Mouse (Mus musculus): ENCODE data around the gene Pik3r6.

Gene Pik3r6

GRCm38 (mm10) chr11:68502902-68503629 is at the start of gene Pik3r6:
Gene Pik3r6, plus strand, starts transcription at chr11:68503019.
- in situ Hi-C loops (cut with MboI; ENCODE audit: unreplicated experiment in 2 of 2), result loop anchor here in 1 of 2 experiments (25.0 kb wide), 1 partner anchor 916 kb away; no protein-coding TSS in a partner anchor

GRCm38 (mm10) chr11:68453301-68453700 is 49.5 kb upstream of the Pik3r6 start:
- in situ Hi-C loops (cut with MboI; ENCODE audit: unreplicated experiment in 2 of 2), result no loop called here

- in situ Hi-C loops (cut with MboI; ENCODE audit: unreplicated experiment in 2 of 2), result no loop called here
Measured at GRCm38 (mm10) chr11:68458086-68458485, 44.7 kb upstream of the Pik3r6 start.

- in situ Hi-C loops (cut with MboI; ENCODE audit: unreplicated experiment in 2 of 2), result no loop called here
Measured at GRCm38 (mm10) chr11:68459021-68459420, 43.8 kb upstream of the Pik3r6 start.

DNA sequence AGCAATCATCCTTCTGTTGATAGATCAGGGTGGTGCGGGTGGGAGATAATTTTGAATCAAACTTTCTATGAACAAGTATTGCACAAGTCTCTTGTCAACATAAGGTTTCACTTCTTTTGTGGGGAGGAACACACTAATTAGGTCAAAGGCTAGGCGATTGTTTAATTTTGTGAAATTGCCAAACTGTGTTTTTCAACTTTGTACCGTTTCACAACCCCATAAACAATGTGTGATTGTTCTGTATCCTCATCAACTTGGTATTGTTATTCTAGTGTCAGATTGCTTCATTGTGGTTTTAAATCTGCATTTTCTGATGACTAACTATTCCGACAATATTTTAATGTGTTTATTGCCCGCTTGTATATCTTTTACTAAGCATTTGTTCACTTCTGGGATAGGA is 43.3 kb upstream of the Pik3r6 start:
- in situ Hi-C loops (cut with MboI; ENCODE audit: unreplicated experiment in 2 of 2), result no loop called here

DNA sequence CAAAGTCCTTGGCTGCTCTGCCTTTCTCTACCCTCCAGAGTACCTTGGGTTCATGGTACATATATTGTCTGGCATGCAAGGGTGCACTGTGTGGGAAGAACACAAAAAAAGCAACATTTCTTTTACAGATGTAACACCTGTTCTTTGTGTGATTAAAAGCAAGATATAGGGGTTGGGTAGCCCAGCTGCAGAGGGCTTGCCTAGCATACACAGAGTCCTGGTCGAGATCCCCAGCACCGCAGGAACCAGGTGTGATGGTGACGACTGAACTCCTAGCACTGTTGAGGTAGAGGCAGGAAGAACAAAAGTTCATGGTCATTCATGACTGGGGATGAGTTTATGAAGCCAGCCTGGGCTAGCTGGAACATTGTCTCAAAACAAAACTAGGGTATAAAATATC is 40.1 kb upstream of the Pik3r6 start:
- in situ Hi-C loops (cut with MboI; ENCODE audit: unreplicated experiment in 2 of 2), result no loop called here

DNA sequence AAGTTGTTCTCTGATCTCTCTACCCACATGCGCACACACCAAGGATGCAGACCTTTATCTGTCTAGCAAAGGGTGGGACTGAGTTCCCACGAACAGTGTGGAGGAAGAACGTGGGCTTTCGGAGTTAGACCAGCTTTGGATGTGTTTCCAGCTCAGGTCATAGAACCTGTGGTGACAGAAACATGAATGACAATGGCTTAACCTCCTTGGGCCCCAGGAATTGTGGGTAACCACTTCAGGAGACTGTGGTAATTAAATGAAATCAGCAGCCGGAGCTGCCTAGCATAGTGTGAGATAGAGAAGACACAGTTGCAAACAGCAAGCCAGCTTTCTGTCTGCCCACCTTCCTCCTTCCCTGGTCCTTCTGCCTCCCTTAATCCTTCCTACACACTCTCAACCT is 38.6 kb upstream of the Pik3r6 start:
- in situ Hi-C loops (cut with MboI; ENCODE audit: unreplicated experiment in 2 of 2), result no loop called here

- in situ Hi-C loops (cut with MboI; ENCODE audit: unreplicated experiment in 2 of 2), result no loop called here
Measured at GRCm38 (mm10) chr11:68465090-68465489, 37.7 kb upstream of the Pik3r6 start.

- in situ Hi-C loops (cut with MboI; ENCODE audit: unreplicated experiment in 2 of 2), result no loop called here
Measured at GRCm38 (mm10) chr11:68467441-68467840, 35.4 kb upstream of the Pik3r6 start.

DNA sequence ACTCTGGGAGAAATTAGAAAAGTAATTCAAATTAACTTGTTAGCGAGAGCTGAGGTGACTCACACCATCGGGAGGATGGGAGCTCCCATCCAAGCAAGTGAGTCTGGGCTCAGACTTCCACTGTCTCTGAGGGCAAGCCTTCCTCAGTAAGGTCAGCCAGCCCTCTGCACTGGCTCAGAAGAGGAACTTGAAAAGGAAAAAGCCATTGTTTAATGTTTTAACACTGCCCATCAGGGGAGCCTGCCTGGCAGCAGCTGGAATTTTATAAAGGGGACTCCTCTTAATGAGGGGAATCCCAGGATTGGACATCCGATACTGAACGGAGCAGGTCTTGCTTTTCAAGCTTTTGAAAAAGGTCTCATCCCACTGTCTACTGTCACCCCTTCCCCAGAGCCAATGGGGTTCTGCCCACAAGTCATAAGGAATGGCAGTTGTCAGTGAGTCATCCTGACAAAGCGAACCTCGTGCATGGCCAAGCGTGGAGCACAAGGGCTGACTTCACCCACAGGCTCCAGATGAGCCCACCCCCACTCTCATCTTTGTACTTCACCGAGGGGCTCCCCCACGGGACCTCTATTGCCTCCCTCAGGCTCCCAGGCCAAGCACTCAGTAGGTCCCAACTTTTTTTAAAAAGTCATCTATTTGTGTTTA is 34.7 kb upstream of the Pik3r6 start:
- in situ Hi-C loops (cut with MboI; ENCODE audit: unreplicated experiment in 2 of 2), result no loop called here

DNA sequence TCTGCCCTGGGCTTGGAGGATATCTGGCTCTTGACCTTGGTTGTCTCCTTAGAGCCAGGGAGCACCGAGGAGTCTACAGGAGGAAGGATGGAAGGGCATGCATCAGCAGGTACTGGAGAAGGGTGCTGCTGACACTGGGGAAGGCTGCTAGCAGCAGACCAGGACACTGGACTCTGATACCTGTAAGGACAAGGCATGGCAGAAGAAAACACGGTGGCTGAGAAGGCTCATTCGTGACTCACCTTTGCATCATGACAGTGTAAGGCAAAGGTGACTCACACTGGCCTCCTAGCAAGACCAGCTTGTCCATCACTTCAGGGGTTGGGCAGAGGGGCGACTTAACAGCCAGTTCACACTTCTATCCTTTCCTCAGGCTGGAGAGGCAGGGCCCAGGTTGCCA is 33.9 kb upstream of the Pik3r6 start:
- in situ Hi-C loops (cut with MboI; ENCODE audit: unreplicated experiment in 2 of 2), result no loop called here

DNA sequence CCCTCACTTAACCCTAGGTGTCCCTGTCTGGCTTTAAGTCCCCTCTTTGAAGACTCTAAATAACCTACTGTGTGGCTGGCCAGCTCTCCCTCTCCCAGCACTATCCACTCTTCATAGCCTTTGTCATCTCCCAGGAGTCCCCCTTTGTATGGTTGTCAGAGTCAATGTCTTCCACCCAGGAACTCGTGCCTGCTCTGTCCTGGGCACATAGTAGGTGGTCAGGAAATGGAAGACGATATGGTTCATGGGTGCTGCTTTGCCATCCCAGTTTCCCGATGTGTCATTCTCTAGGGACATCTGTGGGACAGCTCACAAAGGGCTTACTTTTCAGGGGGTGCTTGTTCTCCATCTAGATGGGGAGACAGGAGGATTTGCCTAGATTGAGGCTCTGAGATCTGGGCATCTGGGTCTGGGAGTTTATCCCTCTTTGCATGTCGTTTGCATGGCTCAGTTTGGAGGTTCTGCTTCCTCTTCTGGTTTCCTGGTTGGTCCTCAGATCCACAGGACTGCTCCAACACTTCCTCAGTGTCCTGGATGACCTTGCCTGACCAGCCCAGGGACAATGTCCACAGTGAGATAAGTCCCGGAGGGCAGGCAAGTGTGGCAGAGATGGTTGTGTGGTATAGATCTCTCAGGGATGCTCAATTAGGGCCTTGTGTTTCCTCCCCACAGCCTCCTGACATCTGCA is 30.5 kb upstream of the Pik3r6 start:
- in situ Hi-C loops (cut with MboI; ENCODE audit: unreplicated experiment in 2 of 2), result loop anchor here in 1 of 2 experiments (10.0 kb wide), 1 partner anchor 332 kb away; no protein-coding TSS in a partner anchor

- in situ Hi-C loops (cut with MboI; ENCODE audit: unreplicated experiment in 2 of 2), result loop anchor here in 1 of 2 experiments (10.0 kb wide), 1 partner anchor 330 kb away; no protein-coding TSS in a partner anchor
Measured at GRCm38 (mm10) chr11:68474600-68474999, 28.2 kb upstream of the Pik3r6 start.

GRCm38 (mm10) chr11:68475676-68476075 is 27.1 kb upstream of the Pik3r6 start:
- in situ Hi-C loops (cut with MboI; ENCODE audit: unreplicated experiment in 2 of 2), result loop anchor here in 1 of 2 experiments (5.0 to 10.0 kb wide), 2 partner anchors 38 to 329 kb away; no protein-coding TSS in a partner anchor

DNA sequence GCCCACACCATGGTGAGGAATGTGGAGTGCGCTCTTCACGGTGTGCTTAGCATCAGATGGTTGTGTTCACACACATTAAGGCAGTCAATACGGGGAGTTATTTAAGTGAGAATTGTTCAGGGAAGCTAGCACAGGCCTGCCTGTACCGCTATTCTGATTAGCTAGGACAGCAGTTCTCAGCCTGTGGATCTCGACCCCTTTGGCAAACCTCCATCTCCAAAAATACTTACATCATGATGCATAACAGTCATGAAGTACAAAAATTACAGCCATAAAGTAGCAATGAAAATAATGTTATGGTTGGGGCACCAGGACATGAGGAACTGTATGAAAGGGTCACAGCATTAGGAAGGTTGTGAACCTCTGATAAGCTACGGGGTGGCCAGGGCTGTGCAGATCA is 25.2 kb upstream of the Pik3r6 start:
- in situ Hi-C loops (cut with MboI; ENCODE audit: unreplicated experiment in 2 of 2), result loop anchor here in 1 of 2 experiments (5.0 to 10.0 kb wide), 2 partner anchors 40 to 327 kb away; no protein-coding TSS in a partner anchor

DNA sequence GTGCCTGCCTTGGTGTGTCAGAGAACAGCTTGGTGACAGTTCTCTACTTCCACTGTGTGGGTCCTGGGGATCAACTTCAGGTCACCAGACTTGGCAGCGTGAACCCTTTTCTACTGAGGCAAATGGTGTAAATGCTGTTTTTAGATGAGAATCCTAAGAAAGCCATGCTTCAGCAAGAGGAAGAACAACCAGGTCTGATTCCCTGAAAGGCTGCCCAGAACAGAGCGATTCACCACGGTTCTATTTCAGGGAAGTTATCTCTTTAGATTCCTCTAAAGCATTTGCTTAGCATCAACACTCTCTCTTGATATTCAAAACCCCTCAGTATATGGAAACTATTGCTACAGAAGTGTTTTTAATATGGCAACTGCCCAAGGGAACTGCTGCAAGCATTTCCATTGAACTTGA is 24.2 kb upstream of the Pik3r6 start:
- in situ Hi-C loops (cut with MboI; ENCODE audit: unreplicated experiment in 2 of 2), result loop anchor here in 1 of 2 experiments (5.0 to 10.0 kb wide), 2 partner anchors 41 to 326 kb away; no protein-coding TSS in a partner anchor

DNA sequence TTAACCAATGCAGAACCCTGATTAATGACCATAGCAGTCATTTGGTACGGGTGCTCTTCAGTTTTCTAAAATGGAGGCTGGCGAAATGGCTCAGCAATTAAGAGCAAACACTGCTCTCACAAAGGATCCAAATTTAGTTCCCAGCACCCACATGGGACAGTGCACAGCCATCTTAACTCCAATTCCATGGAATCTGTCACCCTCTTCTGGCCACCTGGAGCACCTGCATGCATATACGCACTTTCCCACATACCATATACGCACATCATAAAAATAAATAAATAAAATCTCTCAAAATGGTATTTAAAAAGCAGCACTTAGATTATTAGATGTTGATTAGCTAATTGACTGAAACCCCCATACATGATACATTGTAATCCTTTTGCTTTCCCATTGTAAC is 22.2 kb upstream of the Pik3r6 start:
- in situ Hi-C loops (cut with MboI; ENCODE audit: unreplicated experiment in 2 of 2), result loop anchor here in 1 of 2 experiments (10.0 kb wide), 1 partner anchor 324 kb away; no protein-coding TSS in a partner anchor

DNA sequence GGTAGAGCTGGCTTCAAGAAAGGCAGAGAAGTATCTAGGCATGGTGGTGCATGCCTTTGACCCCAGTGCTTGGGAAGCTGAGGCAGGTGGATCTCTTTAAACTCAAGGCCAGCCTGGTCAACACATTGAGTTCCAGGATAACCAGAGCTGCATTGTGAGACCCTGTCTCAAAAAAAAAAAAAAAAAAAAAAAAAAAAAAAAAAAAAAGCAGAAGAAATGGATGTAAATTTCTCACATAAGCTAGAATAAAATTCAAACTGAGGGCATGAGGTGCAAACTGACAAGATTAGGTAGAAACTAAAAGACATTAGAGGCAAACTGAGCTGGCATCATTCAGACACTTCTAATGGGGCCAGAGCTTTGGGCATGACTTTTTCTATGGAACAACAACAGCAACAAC is 20.8 kb upstream of the Pik3r6 start:
- in situ Hi-C loops (cut with MboI; ENCODE audit: unreplicated experiment in 2 of 2), result loop anchor here in 1 of 2 experiments (10.0 kb wide), 1 partner anchor 323 kb away; no protein-coding TSS in a partner anchor

- in situ Hi-C loops (cut with MboI; ENCODE audit: unreplicated experiment in 2 of 2), result loop anchor here in 1 of 2 experiments (10.0 kb wide), 1 partner anchor 322 kb away; no protein-coding TSS in a partner anchor
Measured at GRCm38 (mm10) chr11:68483213-68483612, 19.6 kb upstream of the Pik3r6 start.

- in situ Hi-C loops (cut with MboI; ENCODE audit: unreplicated experiment in 2 of 2), result loop anchor here in 1 of 2 experiments (10.0 kb wide), 1 partner anchor 320 kb away; no protein-coding TSS in a partner anchor
Measured at GRCm38 (mm10) chr11:68484431-68484830, 18.4 kb upstream of the Pik3r6 start.
